Mouse (Mus musculus): ENCODE measurements around the gene Tspyl1.

DNA sequence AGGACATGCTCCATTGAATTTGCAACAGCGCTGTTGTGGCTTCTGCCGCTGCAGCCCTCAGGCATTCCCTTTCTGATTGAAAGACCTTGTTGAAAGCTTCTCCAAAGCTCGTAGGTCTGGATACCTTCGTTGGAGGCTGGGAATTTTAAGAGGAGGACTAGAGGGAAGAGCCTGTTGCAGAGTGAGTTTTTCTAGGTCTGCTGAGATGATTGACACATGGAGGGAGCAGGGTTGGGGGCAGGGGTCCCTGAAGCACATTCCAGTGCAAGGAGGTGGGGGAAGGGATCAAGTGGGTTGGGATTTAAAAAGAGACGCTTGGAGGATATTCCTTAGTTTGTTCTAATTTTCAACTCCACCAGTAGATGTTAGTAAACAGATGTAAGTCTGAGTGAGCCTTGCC lies 18.4 kb downstream of the Tspyl1 start:
- TF ChIP-seq CTCF (IDR thresholded peaks at IDR 0.05) (no peak), EP300 (IDR thresholded peaks at IDR 0.05) (no peak)

All from lung, postnatal 0 days (tissue).